Mouse (Mus musculus): Measurements from ENCODE around the gene Tmigd1. TPM values are rescaled to one million over a fixed set of nuclear protein-coding genes. Genes with fewer than 3 reads are reported as not detected.

Tmigd1 gene
- polyA plus RNA-seq, 1 experiment from 2014 or later: not detected

GRCm38 (mm10) chr11:76889339-76890164 lies 12.4 kb upstream of the Tmigd1 start:
- H3K9ac ChIP-seq: no peak overlapping the region
- H3K4me3 ChIP-seq: no peak overlapping the region
- no peaks in the 10 kb centered on the region for H3K27me3 ChIP-seq (replicated peaks)
- H3K27ac ChIP-seq: no peak overlapping the region
- H3K9me3 ChIP-seq: no peaks in the 10 kb centered on the region
- H3K4me2 ChIP-seq (replicated peaks): no peak overlapping the region
- no peak for ATAC-seq (ENCODE audit: low FRiP score, low read depth)
- H3K4me1 ChIP-seq: peaks cover 5% of the 10 kb centered on the region
- 56% methylated on average over 10 of the region's 10 CpGs for WGBS
- H3K36me3 ChIP-seq: no peaks in the 10 kb centered on the region

GRCm38 (mm10) chr11:76891171-76891570 lies 10.8 kb upstream of the Tmigd1 start:
- Histone ChIP-seq H3K27ac (no peak overlapping the region), H3K9me3 (no peaks in the 10 kb centered on the region), H3K4me2 (replicated peaks) (no peak overlapping the region), H3K4me1 (peaks cover 5% of the 10 kb centered on the region), H3K36me3 (no peaks in the 10 kb centered on the region), H3K4me3 (no peak overlapping the region), H3K27me3 (replicated peaks) (no peaks in the 10 kb centered on the region), H3K9ac (no peak overlapping the region)
- ATAC-seq (ENCODE audit: low FRiP score, low read depth): no peak
- 93% methylated on average over 7 of the region's 7 CpGs for WGBS

- H3K9ac ChIP-seq: no peak overlapping the region
- H3K4me2 ChIP-seq (replicated peaks): no peak overlapping the region
- H3K9me3 ChIP-seq: no peaks in the 10 kb centered on the region
- no peaks in the 10 kb centered on the region for H3K36me3 ChIP-seq
- no peak overlapping the region for H3K27ac ChIP-seq
- H3K4me1 ChIP-seq: peaks cover 5% of the 10 kb centered on the region
- no peak for ATAC-seq (ENCODE audit: low FRiP score, low read depth)
- no peaks in the 10 kb centered on the region for H3K27me3 ChIP-seq (replicated peaks)
- 83% methylated on average over 4 of the region's 4 CpGs for WGBS
- H3K4me3 ChIP-seq: no peak overlapping the region
These were observed 10.1 kb upstream of the Tmigd1 start for GRCm38 (mm10) chr11:76891738-76892349.

GRCm38 (mm10) chr11:76892972-76893371 lies 9.0 kb upstream of the Tmigd1 start:
- no peak overlapping the region for H3K27ac ChIP-seq
- H3K9ac ChIP-seq: no peak overlapping the region
- no peak for ATAC-seq (ENCODE audit: low FRiP score, low read depth)
- 87% methylated on average over 3 of the region's 3 CpGs for WGBS
- H3K36me3 ChIP-seq: no peaks in the 10 kb centered on the region
- no peaks in the 10 kb centered on the region for H3K9me3 ChIP-seq
- no peak overlapping the region for H3K4me3 ChIP-seq
- H3K27me3 ChIP-seq (replicated peaks): no peaks in the 10 kb centered on the region
- peaks cover 5% of the 10 kb centered on the region for H3K4me1 ChIP-seq
- no peak overlapping the region for H3K4me2 ChIP-seq (replicated peaks)

- 5% methylated on average over 4 of the region's 4 CpGs for WGBS
- Histone ChIP-seq H3K4me2 (replicated peaks) (peak overlapping the region; percentile 14; the same call in 1 of the 2 replicates), H3K9me3 (no peaks in the 10 kb centered on the region), H3K27me3 (replicated peaks) (no peaks in the 10 kb centered on the region), H3K27ac (no peak overlapping the region), H3K4me3 (no peak overlapping the region), H3K36me3 (no peaks in the 10 kb centered on the region), H3K9ac (no peak overlapping the region), H3K4me1 (peaks cover 5% of the 10 kb centered on the region)
- ATAC-seq (ENCODE audit: low FRiP score, low read depth): no peak
These were observed 8.4 kb upstream of the Tmigd1 start for GRCm38 (mm10) chr11:76893570-76893969.

GRCm38 (mm10) chr11:76894240-76894639 lies 7.7 kb upstream of the Tmigd1 start:
- H3K4me1 ChIP-seq: peaks cover 5% of the 10 kb centered on the region
- no peak overlapping the region for H3K27ac ChIP-seq
- H3K4me3 ChIP-seq: no peak overlapping the region
- WGBS: 40% methylated on average over 5 of the region's 5 CpGs
- no peaks in the 10 kb centered on the region for H3K27me3 ChIP-seq (replicated peaks)
- H3K4me2 ChIP-seq (replicated peaks): no peak overlapping the region
- no peaks in the 10 kb centered on the region for H3K9me3 ChIP-seq
- no peaks in the 10 kb centered on the region for H3K36me3 ChIP-seq
- H3K9ac ChIP-seq: no peak overlapping the region
- no peak for ATAC-seq (ENCODE audit: low FRiP score, low read depth)

- Histone ChIP-seq H3K36me3 (no peaks in the 10 kb centered on the region), H3K9me3 (no peaks in the 10 kb centered on the region), H3K9ac (no peak overlapping the region), H3K27me3 (replicated peaks) (no peaks in the 10 kb centered on the region), H3K4me2 (replicated peaks) (no peak overlapping the region), H3K4me1 (peaks cover 5% of the 10 kb centered on the region), H3K4me3 (no peak overlapping the region), H3K27ac (no peak overlapping the region)
- whole genome bisulfite sequencing: 59% methylated on average over 6 of the region's 6 CpGs
- no peak for ATAC-seq (ENCODE audit: low FRiP score, low read depth)
These were observed 5.6 kb upstream of the Tmigd1 start for GRCm38 (mm10) chr11:76896360-76896759.

- no peak overlapping the region for H3K27ac ChIP-seq
- H3K27me3 ChIP-seq (replicated peaks): no peaks in the 10 kb centered on the region
- no peaks in the 10 kb centered on the region for H3K9me3 ChIP-seq
- no peak overlapping the region for H3K9ac ChIP-seq
- H3K4me1 ChIP-seq: peaks cover 5% of the 10 kb centered on the region
- WGBS: 79% methylated on average over 1 of the region's 1 CpGs
- no peaks in the 10 kb centered on the region for H3K36me3 ChIP-seq
- H3K4me3 ChIP-seq: no peak overlapping the region
- H3K4me2 ChIP-seq (replicated peaks): no peak overlapping the region
- no peak for ATAC-seq (ENCODE audit: low FRiP score, low read depth)
These were observed 4.8 kb upstream of the Tmigd1 start for GRCm38 (mm10) chr11:76897126-76897525.

- no peak overlapping the region for H3K27ac ChIP-seq
- ATAC-seq (ENCODE audit: low FRiP score, low read depth): no peak
- WGBS: 60% methylated on average over 3 of the region's 3 CpGs
- H3K27me3 ChIP-seq (replicated peaks): no peaks in the 10 kb centered on the region
- H3K4me3 ChIP-seq: no peak overlapping the region
- H3K9ac ChIP-seq: no peak overlapping the region
- peaks cover 5% of the 10 kb centered on the region for H3K4me1 ChIP-seq
- no peaks in the 10 kb centered on the region for H3K9me3 ChIP-seq
- no peaks in the 10 kb centered on the region for H3K36me3 ChIP-seq
- H3K4me2 ChIP-seq (replicated peaks): no peak overlapping the region
These were observed 4.1 kb upstream of the Tmigd1 start for GRCm38 (mm10) chr11:76897871-76898270.

- no peak for ATAC-seq (ENCODE audit: low FRiP score, low read depth)
- no peaks in the 10 kb centered on the region for H3K27me3 ChIP-seq (replicated peaks)
- no peak overlapping the region for H3K4me2 ChIP-seq (replicated peaks)
- no peak overlapping the region for H3K27ac ChIP-seq
- H3K9ac ChIP-seq: no peak overlapping the region
- no peaks in the 10 kb centered on the region for H3K9me3 ChIP-seq
- WGBS: 96% methylated on average over 3 of the region's 3 CpGs
- H3K4me1 ChIP-seq: peaks cover 2% of the 10 kb centered on the region
- no peak overlapping the region for H3K4me3 ChIP-seq
- H3K36me3 ChIP-seq: no peaks in the 10 kb centered on the region
These were observed 3.2 kb upstream of the Tmigd1 start for GRCm38 (mm10) chr11:76898751-76899150.

GRCm38 (mm10) chr11:76899758-76900738 lies 1.9 kb upstream of the Tmigd1 start:
- no peaks in the 10 kb centered on the region for H3K4me1 ChIP-seq
- no peak for ATAC-seq (ENCODE audit: low FRiP score, low read depth)
- H3K9ac ChIP-seq: no peak overlapping the region
- no peaks in the 10 kb centered on the region for H3K27me3 ChIP-seq (replicated peaks)
- no peak overlapping the region for H3K4me3 ChIP-seq
- no peak overlapping the region for H3K27ac ChIP-seq
- no peak overlapping the region for H3K4me2 ChIP-seq (replicated peaks)
- no peaks in the 10 kb centered on the region for H3K9me3 ChIP-seq
- 76% methylated on average over 5 of the region's 5 CpGs for WGBS
- H3K36me3 ChIP-seq: no peaks in the 10 kb centered on the region

GRCm38 (mm10) chr11:76904340-76904739 lies 2.4 kb downstream of the Tmigd1 start:
- Histone ChIP-seq H3K9ac (no peak overlapping the region), H3K27me3 (replicated peaks) (no peaks in the 10 kb centered on the region), H3K9me3 (no peaks in the 10 kb centered on the region), H3K4me2 (replicated peaks) (no peak overlapping the region), H3K36me3 (no peaks in the 10 kb centered on the region), H3K4me3 (no peak overlapping the region), H3K4me1 (no peaks in the 10 kb centered on the region), H3K27ac (no peak overlapping the region)
- no peak for ATAC-seq (ENCODE audit: low FRiP score, low read depth)
- 93% methylated on average over 2 of the region's 2 CpGs for WGBS
